Mouse (Mus musculus) hindbrain, embryonic 10.5 days (tissue): ENCODE data around the gene Pde5a. TPM values are rescaled to one million over a fixed set of nuclear protein-coding genes. Genes with fewer than 3 reads are reported as not detected.

Source experiments
- DNase-seq: peaks from one replicate; pipeline ENCODE4 v3.0.0-alpha.2; 2017; ENCODE audit warnings: low spot score
- H3K27ac ChIP-seq: fragments of 300-500 bp; sonication (generic); 2 replicates; pipeline ENCODE4 v1.5.1; 2016; ENCODE audit warnings: mild to moderate bottlenecking, moderate library complexity
- H3K27me3 ChIP-seq: fragments of 300-500 bp; sonication (generic); 2 replicates; pipeline ENCODE4 v1.6.1; 2016; ENCODE audit warnings: mild to moderate bottlenecking; ENCODE audit not compliant: poor library complexity, insufficient read depth, severe bottlenecking
- H3K36me3 ChIP-seq: fragments of 300-500 bp; sonication (generic); 2 replicates; pipeline ENCODE4 v1.6.1; 2016; ENCODE audit warnings: mild to moderate bottlenecking, moderate library complexity
- H3K4me1 ChIP-seq: fragments of 300-500 bp; sonication (generic); replicated peaks from 2 replicates; pipeline ENCODE4 v1.6.1; 2016; ENCODE audit warnings: mild to moderate bottlenecking
- H3K4me3 ChIP-seq: fragments of 300-500 bp; sonication (generic); 2 replicates; pipeline ENCODE4 v1.5.1; 2016; ENCODE audit warnings: mild to moderate bottlenecking, moderate library complexity
- H3K9me3 ChIP-seq: fragments of 300-500 bp; sonication (generic); 2 replicates; pipeline ENCODE4 v1.6.1; 2016; ENCODE audit warnings: mild to moderate bottlenecking, moderate library complexity
- WGBS: fragments of 180-500 bp; shearing (Covaris S2); methylation state at CpG from one replicate; pipeline ENCODE4 v1.1.7; 2016; 5-methylcytosine and 5-hydroxymethylcytosine counted together
- polyA plus RNA-seq: library from polyadenylated mRNA; unstranded; fragments of >200 nt; fragmentation: Nextera tagmentation; extraction: Ambion mirVana; gene quantifications from 2 replicates; pipeline ENCODE4 v1.2.1, GENCODE M21; 2016

Gene Pde5a
- polyA plus RNA-seq, 1 experiment from 2014 or later = 2.9 TPM

DNA sequence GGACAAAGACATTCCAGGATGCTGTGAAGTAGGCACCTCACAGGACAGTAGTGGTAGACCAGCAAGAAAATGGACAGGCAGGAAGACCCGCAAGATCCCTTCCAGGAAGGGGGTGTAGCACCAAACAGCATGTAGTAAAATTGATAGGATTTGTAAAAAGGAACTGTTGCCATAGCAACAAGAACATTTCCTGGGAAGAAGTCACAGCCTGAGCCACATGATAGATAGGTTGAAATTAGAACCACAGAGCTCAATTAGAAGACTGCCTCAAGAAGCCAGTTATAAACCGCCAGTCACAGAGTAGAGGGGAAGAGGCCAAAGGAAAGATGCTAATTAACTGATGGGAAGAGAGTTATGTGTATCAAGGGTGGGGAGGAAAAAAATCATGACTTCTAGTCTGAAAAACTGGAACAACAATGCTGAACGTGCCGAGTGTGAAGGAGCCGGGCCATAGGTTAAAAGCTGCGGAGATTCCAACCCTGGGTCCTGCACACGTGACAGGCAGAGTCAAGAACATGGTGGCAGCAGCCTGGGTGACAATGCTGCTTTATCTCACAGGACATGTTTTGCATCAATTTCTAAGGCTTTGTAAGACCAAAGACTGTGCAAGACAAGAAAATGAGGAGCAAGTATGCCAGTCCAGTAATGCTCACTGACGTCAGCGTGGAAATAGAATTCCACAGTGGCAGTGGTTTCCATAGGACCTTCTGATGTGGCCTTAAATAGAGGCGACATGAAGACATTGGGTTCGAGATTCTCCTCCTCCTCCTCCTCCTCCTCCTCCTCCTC is 99.7 kb downstream of the Pde5a start:
- 91% methylated on average over 11 of the region's 11 CpGs for whole genome bisulfite sequencing
- no peak for DNase-seq
- Histone ChIP-seq H3K27me3 (no peaks in the 10 kb centered on the region), H3K4me1 (no peaks in the 10 kb centered on the region), H3K36me3 (peaks cover 14% of the 10 kb centered on the region; the same call in 1 of the 2 replicates), H3K9me3 (no peaks in the 10 kb centered on the region), H3K27ac (no peak overlapping the region), H3K4me3 (no peak overlapping the region)

DNA sequence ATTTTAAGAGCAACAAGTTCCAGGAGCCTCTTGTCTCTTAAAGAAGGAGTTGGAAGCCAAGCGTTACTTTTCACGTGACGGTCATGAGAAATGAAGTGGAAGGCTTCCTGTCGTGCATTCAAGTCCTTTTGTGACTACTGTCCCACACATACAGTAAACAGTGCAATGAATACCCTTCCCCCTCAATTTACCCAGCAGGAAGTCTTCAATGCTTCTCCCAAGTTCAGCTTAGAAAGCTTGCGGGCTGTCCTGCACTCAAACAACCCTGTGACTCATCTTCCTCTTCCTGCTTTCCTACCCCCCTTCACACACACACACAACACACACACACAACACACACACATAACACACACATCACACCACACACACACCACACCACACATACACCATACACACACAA is 105.8 kb downstream of the Pde5a start:
- Histone ChIP-seq H3K27me3 (no peaks in the 10 kb centered on the region), H3K36me3 (peaks cover 12% of the 10 kb centered on the region; the same call in 1 of the 2 replicates), H3K4me3 (no peak overlapping the region), H3K9me3 (no peaks in the 10 kb centered on the region), H3K4me1 (no peaks in the 10 kb centered on the region), H3K27ac (no peak overlapping the region)
- DNase-seq = no peak
- WGBS = 78% methylated on average over 5 of the region's 5 CpGs

DNA sequence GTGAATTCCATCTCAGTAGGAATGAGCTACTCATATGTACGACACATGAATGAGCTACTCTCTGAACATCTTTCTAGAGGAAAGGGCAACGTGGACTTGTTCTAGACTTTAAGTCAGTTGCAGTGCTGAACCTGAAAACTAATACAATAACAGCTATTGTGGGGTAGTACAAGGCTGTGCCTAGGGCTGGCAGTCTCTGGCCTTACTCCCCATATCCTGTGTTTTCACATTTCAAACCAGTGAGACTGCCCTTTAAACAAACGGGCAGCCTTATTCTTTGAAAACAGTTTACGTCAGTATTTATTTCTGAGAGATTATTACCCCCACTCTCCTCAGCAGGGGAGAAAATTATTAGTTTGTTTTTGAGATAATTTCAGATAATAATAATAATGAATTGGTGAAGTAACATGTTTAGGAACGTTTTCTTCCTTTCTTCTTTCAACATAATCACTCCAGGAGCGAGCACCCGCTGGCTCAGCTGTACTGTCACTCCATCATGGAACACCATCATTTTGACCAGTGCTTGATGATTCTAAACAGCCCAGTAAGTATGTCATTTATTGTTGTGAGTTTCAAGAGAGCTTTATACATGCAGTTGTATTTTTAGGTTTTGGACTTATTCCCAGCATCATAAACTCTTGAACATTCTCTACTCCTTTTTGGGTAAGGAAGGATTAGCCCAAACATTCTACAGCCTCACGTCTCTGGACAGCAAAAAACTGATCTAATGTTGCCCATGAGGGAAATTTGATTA is 106.5 kb downstream of the Pde5a start:
- Histone ChIP-seq H3K4me3 (no peak overlapping the region), H3K9me3 (no peaks in the 10 kb centered on the region), H3K4me1 (no peaks in the 10 kb centered on the region), H3K36me3 (peaks cover 18% of the 10 kb centered on the region; the same call in 1 of the 2 replicates), H3K27ac (no peak overlapping the region), H3K27me3 (no peaks in the 10 kb centered on the region)
- 87% methylated on average over 8 of the region's 8 CpGs for WGBS
- no peak for DNase-seq

DNA sequence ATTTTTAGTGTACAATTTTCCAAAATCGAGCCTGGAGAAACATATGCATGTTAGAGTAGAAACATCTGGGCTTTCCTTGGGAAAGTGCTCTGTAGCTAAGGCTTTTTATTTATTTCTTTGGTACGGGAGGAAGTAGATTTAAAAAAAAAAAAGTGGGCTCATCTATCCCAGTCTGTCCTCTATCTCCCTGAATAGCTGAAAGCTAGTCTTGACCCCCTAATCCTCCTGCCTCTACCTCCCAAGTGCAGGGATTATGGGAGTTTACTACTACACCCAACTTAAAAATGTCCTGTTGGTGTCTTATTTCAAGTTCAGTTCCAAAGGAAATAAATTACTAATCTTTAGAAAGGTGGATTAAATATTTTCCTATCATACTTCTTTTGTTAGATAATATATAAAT is 108.9 kb downstream of the Pde5a start:
- WGBS = 79% methylated on average over 2 of the region's 2 CpGs
- no peak for DNase-seq
- H3K9me3 ChIP-seq = no peaks in the 10 kb centered on the region

DNA sequence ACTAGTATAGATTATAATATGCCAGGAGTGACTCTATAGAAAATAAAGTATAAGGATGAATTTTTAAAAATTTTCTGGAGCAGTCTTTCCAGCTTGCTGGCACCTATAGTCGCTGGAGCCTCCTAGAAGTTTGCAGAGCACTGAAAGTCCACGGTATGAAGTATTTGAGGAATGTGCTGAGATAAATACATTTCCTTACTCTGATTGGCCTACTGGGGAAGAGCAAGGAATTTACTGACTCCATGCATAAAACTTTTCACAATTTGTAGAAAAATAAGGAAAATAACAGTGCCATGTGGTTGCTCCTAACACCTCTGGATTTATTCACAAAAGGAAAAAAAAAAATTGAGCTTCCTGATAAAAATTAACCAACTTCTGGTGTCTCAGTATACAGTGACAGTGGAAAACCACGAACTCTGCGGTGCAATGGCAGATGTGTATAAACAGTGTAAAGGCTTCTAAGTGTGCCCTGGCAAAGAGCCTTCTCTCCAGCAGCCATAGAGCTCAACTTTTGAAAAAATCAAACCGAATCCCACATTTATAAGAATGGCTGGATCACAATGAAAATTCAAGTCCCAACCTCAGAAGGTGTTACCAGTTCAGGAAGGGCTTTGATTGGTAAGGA is 119.8 kb downstream of the Pde5a start:
- no peak for DNase-seq
- Histone ChIP-seq H3K36me3 (peaks cover 18% of the 10 kb centered on the region), H3K9me3 (peaks cover 8% of the 10 kb centered on the region), H3K4me1 (no peaks in the 10 kb centered on the region), H3K4me3 (no peak overlapping the region), H3K27me3 (no peaks in the 10 kb centered on the region), H3K27ac (no peak overlapping the region)
- 79% methylated on average over 5 of the region's 5 CpGs for WGBS

More for the DNA sequence above, 108.9 kb downstream of the Pde5a start:
- Histone ChIP-seq H3K27ac (no peak overlapping the region), H3K4me3 (no peak overlapping the region), H3K36me3 (peaks cover 29% of the 10 kb centered on the region), H3K27me3 (no peaks in the 10 kb centered on the region), H3K4me1 (no peaks in the 10 kb centered on the region)

DNA sequence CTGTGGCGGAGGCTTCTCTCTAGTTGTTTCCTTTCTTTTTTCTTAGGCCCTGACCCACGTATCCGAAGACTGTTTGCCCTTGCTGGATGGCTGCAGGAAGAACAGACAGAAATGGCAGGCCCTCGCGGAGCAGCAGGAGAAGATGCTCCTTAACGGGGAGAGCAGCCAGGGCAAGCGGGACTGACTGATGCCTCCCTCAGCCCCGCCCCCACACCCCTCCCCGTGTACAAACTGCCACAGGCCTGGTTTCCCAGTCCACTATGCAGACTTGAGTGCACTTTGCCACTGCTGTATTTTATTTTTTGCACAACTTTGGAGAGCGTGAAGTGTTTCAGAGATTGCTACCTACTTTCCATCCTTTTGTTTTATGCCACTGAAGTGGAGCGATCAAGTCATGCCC is 126.4 kb downstream of the Pde5a start:
- H3K27ac ChIP-seq = no peak overlapping the region
- H3K4me3 ChIP-seq = no peak overlapping the region
- DNase-seq = no peak
- WGBS = 52% methylated on average over 11 of the region's 11 CpGs
- H3K36me3 ChIP-seq = peaks cover 10% of the 10 kb centered on the region
- H3K27me3 ChIP-seq = no peaks in the 10 kb centered on the region
- H3K4me1 ChIP-seq = peaks cover 4% of the 10 kb centered on the region; the same call in 1 of the 2 replicates
- no peaks in the 10 kb centered on the region for H3K9me3 ChIP-seq

DNA sequence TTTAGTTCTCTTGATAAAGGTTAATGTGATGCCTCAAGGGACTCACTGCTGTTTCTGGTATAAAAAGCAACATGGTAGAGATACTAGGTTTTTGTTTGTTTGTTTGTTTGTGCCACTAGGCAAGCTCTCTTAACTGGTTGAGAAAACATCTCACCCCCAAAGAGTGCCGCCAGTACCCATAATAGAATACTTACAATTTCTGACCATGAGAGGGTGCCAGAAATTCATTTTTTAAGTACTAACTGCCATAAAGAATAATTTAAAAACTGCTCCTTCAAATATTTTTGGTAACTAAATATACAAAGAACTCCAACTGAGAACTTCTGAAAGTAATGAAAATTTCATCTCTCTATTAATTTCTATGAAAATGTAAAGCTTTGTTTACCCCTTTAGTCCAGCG is 131.1 kb downstream of the Pde5a start:
- H3K27ac ChIP-seq = no peak overlapping the region
- WGBS = 80% methylated on average over 2 of the region's 2 CpGs
- no peak for DNase-seq
- no peaks in the 10 kb centered on the region for H3K27me3 ChIP-seq
- no peaks in the 10 kb centered on the region for H3K9me3 ChIP-seq
- H3K4me1 ChIP-seq = peaks cover 4% of the 10 kb centered on the region; the same call in 1 of the 2 replicates
- peaks cover 4% of the 10 kb centered on the region; the same call in 1 of the 2 replicates for H3K36me3 ChIP-seq
- H3K4me3 ChIP-seq = no peak overlapping the region

DNA sequence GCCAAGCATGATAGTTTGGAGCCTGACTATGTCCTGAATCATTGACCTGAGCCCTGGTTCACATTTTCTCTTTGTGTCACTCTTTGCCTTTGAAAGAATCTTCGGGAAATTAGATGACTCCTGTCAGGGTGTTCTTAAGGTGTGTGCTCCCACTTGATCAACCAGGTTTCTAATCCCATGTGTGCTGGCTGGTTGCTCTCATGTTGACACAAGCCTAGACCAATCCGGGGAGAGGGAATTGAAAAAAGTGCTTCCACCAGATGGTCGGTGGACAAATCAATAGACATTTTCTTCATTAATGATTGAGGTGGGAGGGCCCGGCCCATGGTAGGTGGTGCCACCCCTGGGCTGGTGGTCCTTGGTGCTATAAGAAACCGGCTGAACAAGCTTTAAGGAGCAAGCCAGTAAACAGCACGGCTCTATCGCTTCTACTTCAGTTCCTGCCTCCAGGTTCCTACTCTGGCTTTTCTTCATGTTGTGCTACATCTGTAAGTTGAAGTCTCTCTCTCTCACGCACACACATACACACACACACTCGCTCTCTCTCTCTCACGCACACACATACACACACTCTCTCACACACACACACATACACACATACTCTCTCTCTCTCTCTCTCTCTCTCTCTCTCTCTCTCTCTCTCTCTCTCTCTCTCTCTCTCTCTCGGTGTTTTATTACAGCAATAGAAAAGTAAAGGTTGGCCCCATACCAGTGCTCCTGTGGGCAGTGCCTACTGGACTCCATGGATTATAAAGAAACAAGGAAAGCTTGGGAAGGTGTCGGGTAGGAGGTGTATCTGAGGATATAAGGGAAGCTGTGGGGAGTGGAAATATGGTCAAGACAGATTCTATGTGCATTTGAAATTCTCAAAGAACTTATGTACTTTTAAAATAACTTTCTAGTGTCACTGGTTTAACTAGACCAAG is 132.1 kb downstream of the Pde5a start:
- 88% methylated on average over 12 of the region's 12 CpGs for WGBS

DNA sequence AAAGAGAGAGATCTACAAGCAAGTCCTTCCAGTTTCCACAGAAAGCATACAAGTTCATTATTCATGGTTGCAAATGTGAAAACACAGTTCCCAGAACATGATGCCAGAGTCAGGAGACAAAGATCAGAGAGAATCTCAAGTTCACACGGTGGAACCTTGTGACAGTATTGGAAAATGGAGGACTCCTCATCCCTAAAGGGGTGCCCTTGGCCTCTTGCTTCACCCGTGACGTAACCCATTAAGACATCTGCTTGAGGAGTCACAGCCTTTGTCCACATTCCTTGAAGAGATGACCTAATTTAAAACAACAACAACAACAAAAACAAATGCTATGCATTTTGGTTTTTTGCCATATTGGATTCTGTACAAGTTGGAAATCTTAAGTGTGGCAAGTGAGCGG is 136.3 kb downstream of the Pde5a start:
- H3K36me3 ChIP-seq = no peaks in the 10 kb centered on the region
- no peak overlapping the region for H3K27ac ChIP-seq
- no peaks in the 10 kb centered on the region for H3K27me3 ChIP-seq
- H3K4me3 ChIP-seq = no peak overlapping the region
- 86% methylated on average over 4 of the region's 4 CpGs for WGBS
- no peaks in the 10 kb centered on the region for H3K9me3 ChIP-seq
- H3K4me1 ChIP-seq = no peaks in the 10 kb centered on the region
- DNase-seq = no peak

More for the DNA sequence above, 132.1 kb downstream of the Pde5a start:
- Histone ChIP-seq H3K4me3 (no peak overlapping the region), H3K27ac (no peak overlapping the region), H3K9me3 (no peaks in the 10 kb centered on the region), H3K36me3 (no peaks in the 10 kb centered on the region; the same call in 1 of the 2 replicates), H3K27me3 (no peaks in the 10 kb centered on the region), H3K4me1 (no peaks in the 10 kb centered on the region)
- no peak for DNase-seq

DNA sequence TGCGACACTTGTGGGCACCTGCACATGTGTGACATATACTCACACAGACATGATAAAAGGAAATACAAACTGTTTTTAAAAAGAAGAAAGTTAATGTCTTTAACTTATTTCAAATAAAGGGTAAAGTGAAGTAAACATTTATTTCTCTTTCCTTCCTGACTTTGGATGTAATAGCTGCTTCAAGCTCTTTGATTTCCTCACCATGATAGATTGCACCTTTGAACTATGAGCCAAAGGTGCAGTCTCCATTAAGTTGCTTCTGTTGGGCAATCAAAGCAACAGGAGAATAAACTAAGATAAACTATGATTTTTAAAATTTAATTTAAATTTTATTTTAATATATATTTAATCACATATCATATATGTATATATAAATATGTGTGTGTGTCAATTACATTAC is 139.5 kb downstream of the Pde5a start:
- Histone ChIP-seq H3K4me1 (no peaks in the 10 kb centered on the region), H3K27me3 (no peaks in the 10 kb centered on the region), H3K4me3 (no peak overlapping the region), H3K9me3 (no peaks in the 10 kb centered on the region), H3K36me3 (no peaks in the 10 kb centered on the region), H3K27ac (no peak overlapping the region)
- DNase-seq = no peak
- WGBS = 100% methylated on average over 1 of the region's 1 CpGs

DNA sequence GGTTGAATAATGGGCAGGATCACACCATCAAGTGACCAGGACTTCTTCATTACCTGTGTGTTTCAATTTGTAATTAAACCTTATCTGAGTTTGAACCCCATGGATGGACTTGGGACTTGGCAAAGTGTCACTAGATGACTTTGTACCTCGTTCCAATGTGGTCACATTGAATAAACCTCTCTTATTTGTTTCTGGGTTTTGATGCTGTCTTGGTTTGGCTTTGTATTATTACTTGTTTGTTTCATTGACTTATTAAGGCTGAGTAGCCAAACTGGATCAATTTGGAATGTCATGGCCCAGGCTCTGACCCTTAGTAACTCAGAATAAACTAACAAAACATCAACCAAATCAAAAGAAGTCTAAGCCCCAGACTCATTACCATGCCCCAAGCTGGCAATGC is 142.8 kb downstream of the Pde5a start:
- Histone ChIP-seq H3K36me3 (no peaks in the 10 kb centered on the region), H3K27me3 (no peaks in the 10 kb centered on the region), H3K27ac (no peak overlapping the region), H3K4me3 (no peak overlapping the region), H3K9me3 (no peaks in the 10 kb centered on the region), H3K4me1 (no peaks in the 10 kb centered on the region)
- no peak for DNase-seq
- WGBS = 78% methylated on average over 1 of the region's 1 CpGs

DNA sequence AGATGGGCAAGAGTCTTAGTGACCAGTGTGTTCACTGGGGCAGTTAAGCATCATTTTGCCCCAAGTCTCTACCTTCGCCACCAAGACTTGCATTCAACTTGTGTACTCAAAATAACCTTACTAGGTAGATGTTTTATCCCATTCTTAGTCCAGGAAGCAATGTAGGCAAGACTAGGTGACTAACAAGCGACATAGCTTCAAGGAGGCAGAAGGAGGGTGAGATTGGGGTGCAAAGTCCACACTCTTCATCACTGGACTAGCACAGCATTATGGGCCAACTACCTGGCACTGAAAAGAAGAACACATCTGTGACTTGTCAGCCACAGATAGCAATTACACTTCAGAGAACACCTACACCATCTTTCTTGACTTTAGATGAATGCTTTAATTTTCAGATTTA is 148.1 kb downstream of the Pde5a start:
- 84% methylated on average over 2 of the region's 2 CpGs for WGBS
- H3K9me3 ChIP-seq = no peaks in the 10 kb centered on the region
- no peaks in the 10 kb centered on the region for H3K27me3 ChIP-seq
- H3K27ac ChIP-seq = no peak overlapping the region
- no peaks in the 10 kb centered on the region for H3K36me3 ChIP-seq
- no peak overlapping the region for H3K4me3 ChIP-seq
- no peaks in the 10 kb centered on the region for H3K4me1 ChIP-seq
- DNase-seq = no peak
